In the genomic region with DNA sequence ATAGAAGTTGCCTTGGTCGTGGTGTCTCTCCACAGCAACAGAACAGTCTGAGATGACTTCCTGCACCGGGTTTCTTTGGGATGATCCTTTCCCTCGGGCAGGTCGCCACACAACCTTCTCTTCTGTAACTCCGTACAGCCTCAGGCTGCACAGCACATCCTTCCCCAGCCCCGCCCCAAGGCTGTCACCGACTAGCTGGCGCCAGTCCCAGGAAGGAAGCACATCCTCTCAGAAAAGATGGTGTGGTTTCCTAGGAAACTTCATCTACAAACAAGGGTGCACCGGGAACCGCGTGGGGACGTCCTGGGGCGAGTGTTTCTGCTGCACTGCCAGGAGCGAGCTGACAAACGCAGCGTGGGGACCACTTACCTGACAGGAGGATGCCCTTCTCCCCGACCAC, we compare ENCODE assay signal across 17 mouse cellular contexts. TPM values are rescaled to one million over a fixed set of nuclear protein-coding genes. Genes with fewer than 3 reads are reported as not detected.
DNase-seq lines count a peak whose midpoint lies in the region; ATAC-seq and TF ChIP-seq lines count a peak whose summit lies in the region.
"Had no signal": no experiment of that assay in that cellular context is flagged by ENCODE, and none has a peak within 500 bp of the region (broad histone marks: within the 10 kb centered on the region; RNA-seq: fewer than 3 reads in every experiment).

No protein-coding gene starts in this region.

- H3K27me3 ChIP-seq in midbrain, embryonic 15.5 days (replicated peaks), result no peaks in the 10 kb centered on the region
- H3K27me3 ChIP-seq: liver, embryonic 12.5 days; neural tube, embryonic 12.5 days had no signal

- no peak for ATAC-seq in midbrain, embryonic 15.5 days (replicated peaks)
- ATAC-seq: CD4-positive, CD25-positive, alpha-beta regulatory T cell, adult 4 months; hindbrain, embryonic 16.5 days; liver, embryonic 12.5 days had no signal

- H3K36me3 ChIP-seq in midbrain, embryonic 15.5 days (replicated peaks), result peaks cover 42% of the 10 kb centered on the region

- peaks cover 26% of the 10 kb centered on the region for H3K4me1 ChIP-seq in olfactory bulb, adult 2 months (ENCODE audit: control insufficient read depth, insufficient read depth, low read length)
- no peaks in the 10 kb centered on the region for H3K4me1 ChIP-seq in midbrain, embryonic 15.5 days
- H3K4me1 ChIP-seq: forebrain, embryonic 10.5 days; neural tube, embryonic 12.5 days had no signal

- H3K4me2 ChIP-seq in midbrain, embryonic 15.5 days, result no peak overlapping the region
- H3K4me2 ChIP-seq: liver, embryonic 12.5 days; neural tube, embryonic 12.5 days had no signal

- 33% methylated on average over 17 of the region's 17 CpGs for WGBS in olfactory bulb, adult 2 months
- 81% methylated on average over 17 of the region's 17 CpGs for WGBS in midbrain, embryonic 15.5 days

- peak; percentile 21 to 25 for DNase-seq in heart, adult 9 months (ENCODE audit: low spot score in 2 of 2)
- DNase-seq in heart, postnatal 25 days (ENCODE audit: low spot score), result no peak
- DNase-seq in ES-CJ7 (ENCODE audit: low read depth, low spot score), result peak; percentile 48
- DNase-seq in brain, embryonic 14.5 days (ENCODE audit: low read depth), result peak; percentile 20
- DNase-seq in adrenal gland, adult 18-20 months (ENCODE audit: low spot score in 2 of 2), result no peak
- DNase-seq: adrenal gland, adult 8-10 months; cerebellum, postnatal 14 days; lung, postnatal 36 days; midbrain, embryonic 14.5 days had no signal

- H3K9me3 ChIP-seq in midbrain, embryonic 15.5 days, result no peaks in the 10 kb centered on the region
- H3K9me3 ChIP-seq: forebrain, embryonic 10.5 days; liver, embryonic 12.5 days; neural tube, embryonic 12.5 days had no signal

- intact Hi-C loops in heart, postnatal 25 days (cut with DNase I), result no loop called here

- no peak overlapping the region for H3K9ac ChIP-seq in midbrain, embryonic 15.5 days
- H3K9ac ChIP-seq: liver, embryonic 12.5 days; neural tube, embryonic 12.5 days had no signal

- H3K27ac ChIP-seq in olfactory bulb, adult 2 months (ENCODE audit: insufficient read depth, low read depth, low read length), result peak overlapping the region; percentile 88
- H3K27ac ChIP-seq in midbrain, embryonic 15.5 days, result no peak overlapping the region
- H3K27ac ChIP-seq: forebrain, embryonic 10.5 days; kidney, postnatal 0 days; liver, embryonic 12.5 days; neural tube, embryonic 12.5 days had no signal

- no peak for TF ChIP-seq POLR2A in brain, embryonic 14.5 days (IDR thresholded peaks at IDR 0.05; ENCODE audit: borderline replicate concordance, extremely low read depth, insufficient read depth, insufficient read length, poor library complexity, severe bottlenecking)
- TF ChIP-seq POLR2A in olfactory bulb, adult 2 months (IDR thresholded peaks at IDR 0.05; ENCODE audit: insufficient read depth, low read depth, low read length), result no peak

- no peak for TF ChIP-seq CTCF in brain, embryonic 14.5 days (IDR thresholded peaks at IDR 0.05; ENCODE audit: borderline replicate concordance, extremely low read depth, insufficient read depth, insufficient read length)
- TF ChIP-seq CTCF in olfactory bulb, adult 2 months (IDR thresholded peaks at IDR 0.05; ENCODE audit: insufficient read depth, low read depth, low read length), result no peak

- peak overlapping the region; percentile 15 for H3K4me3 ChIP-seq in olfactory bulb, adult 2 months (ENCODE audit: insufficient read depth, low read depth, low read length)
- no peak overlapping the region for H3K4me3 ChIP-seq in midbrain, embryonic 15.5 days
- H3K4me3 ChIP-seq: forebrain, embryonic 10.5 days; liver, embryonic 12.5 days; neural tube, embryonic 12.5 days had no signal

RNA-seq across cellular contexts. Expression of a gene that starts 9.1 kb away (rescaled TPM):
- total RNA-seq in heart, postnatal 25 days (2021), result 10 to 100 TPM in 1 of 2 experiments, 1 to 10 TPM in 1; 9.2 to 11.9 TPM
- polyA plus RNA-seq in brain, embryonic 14.5 days (2012; rRNA removed), result 20.9 and 23.2 TPM in 2 replicates
- polyA plus RNA-seq in olfactory bulb, adult 2 months (2012; ENCODE audit: insufficient read depth, insufficient read length, low replicate concordance, missing spikeins), result not detected in 2 replicates
- polyA plus RNA-seq in midbrain, embryonic 15.5 days (2015; fragmentation: Nextera tagmentation; extraction: Ambion mirVana), result 22.8 and 22.9 TPM in 2 replicates
- total RNA-seq in adrenal gland, adult 18-20 months (2021), result 10 to 100 TPM; 13.9 to 17.1 TPM

RNA-seq across cellular contexts. Expression of a gene that starts 24.8 kb away (rescaled TPM):
- total RNA-seq in heart, postnatal 25 days (2021), result 10 to 100 TPM; 43.9 to 48.0 TPM
- 16.0 and 19.5 TPM in 2 replicates for polyA plus RNA-seq in brain, embryonic 14.5 days (2012; rRNA removed)
- not detected in 2 replicates for polyA plus RNA-seq in olfactory bulb, adult 2 months (2012; ENCODE audit: insufficient read depth, insufficient read length, low replicate concordance, missing spikeins)
- polyA plus RNA-seq in midbrain, embryonic 15.5 days (2015; fragmentation: Nextera tagmentation; extraction: Ambion mirVana), result 15.6 and 16.8 TPM in 2 replicates
- 10 to 100 TPM; 12.8 to 16.8 TPM for total RNA-seq in adrenal gland, adult 18-20 months (2021)

Comparison
In these comparisons a context has a peak if more than half of its experiments do, and no peak if none do; other contexts are left out.
1. DNase-seq: peak in heart, adult 9 months (2 of 2), ES-CJ7 (single experiment) and brain, embryonic 14.5 days (single experiment); none in heart, postnatal 25 days (single experiment) and adrenal gland, adult 18-20 months (0 of 2).
2. RNA of a gene that starts 9.1 kb away (polyA plus RNA-seq): 20.9 to 23.2 TPM in brain, embryonic 14.5 days and 22.8 to 22.9 TPM in midbrain, embryonic 15.5 days; not detected in olfactory bulb, adult 2 months; every median in the first group is over 10 times any median in the second.
3. RNA of a gene that starts 24.8 kb away (polyA plus RNA-seq): 16.0 to 19.5 TPM in brain, embryonic 14.5 days and 15.6 to 16.8 TPM in midbrain, embryonic 15.5 days; not detected in olfactory bulb, adult 2 months; every median in the first group is over 10 times any median in the second.